Mouse (Mus musculus) ES-E14 (cell line): ENCODE measurements at regions not wholly inside any gene's neighbourhood (a gene's known extent, or its start where the extent isn't known, plus 50 kb on each side); places are given as distances from the start of the nearest gene placed in this dataset.

ENCODE experiments used
- CHD2 ChIP-seq: IDR thresholded peaks from 2 replicates; pipeline ENCODE4 v1.6.1; 2014; ENCODE audit warnings: mild to moderate bottlenecking, low read depth, low read length, inconsistent platforms
- HCFC1 ChIP-seq: IDR thresholded peaks from 2 replicates; pipeline ENCODE4 v1.6.1; 2012; ENCODE audit warnings: low read length, inconsistent platforms, borderline replicate concordance; ENCODE audit not compliant: insufficient read depth
- ZC3H11A ChIP-seq: IDR thresholded peaks from 2 replicates; pipeline ENCODE4 v1.6.1; 2012; ENCODE audit warnings: low read depth, mild to moderate bottlenecking, inconsistent platforms, low read length, borderline replicate concordance
- ZNF384 ChIP-seq: IDR thresholded peaks from 2 replicates; pipeline ENCODE4 v1.6.1; 2012; ENCODE audit warnings: low read depth, low read length, inconsistent platforms

- TF ChIP-seq CHD2 (no peak), ZC3H11A (no peak), ZNF384 (no peak), HCFC1 (no peak)
Observed at GRCm38 (mm10) chr13:97673107-97673506, 87.3 kb downstream of the Gm10260 start.
